Mouse (Mus musculus) forebrain, postnatal 0 days (tissue): ENCODE measurements around the gene Dgcr6. TPM values are rescaled to one million over a fixed set of nuclear protein-coding genes. Genes with fewer than 3 reads are reported as not detected.

Source experiments
- ATAC-seq: fragments of 200-750 bp; cut with Nextera tagmentation; 2 replicates; pipeline ENCODE4 v1.8.0; 2017; ENCODE audit warnings: mild to moderate bottlenecking, moderate library complexity
- DNase-seq: peaks from one replicate; pipeline ENCODE4 v3.0.0-alpha.2; 2015
- H3K27ac ChIP-seq: fragments of 300-500 bp; sonication (generic); 2 replicates; pipeline ENCODE4 v1.5.1; 2014; ENCODE audit warnings: low read depth, mild to moderate bottlenecking, antibody characterized with exemption, low read length, moderate library complexity, mixed read lengths
- H3K27me3 ChIP-seq: fragments of 300-500 bp; sonication (generic); 2 replicates; pipeline ENCODE4 v1.6.1; 2014; ENCODE audit warnings: mild to moderate bottlenecking, low read length, mixed read lengths; ENCODE audit not compliant: insufficient read depth
- H3K36me3 ChIP-seq: fragments of 300-500 bp; sonication (generic); 2 replicates; pipeline ENCODE4 v1.6.1; 2014; ENCODE audit warnings: mild to moderate bottlenecking, moderate library complexity; ENCODE audit not compliant: insufficient read depth
- H3K4me1 ChIP-seq: fragments of 300-500 bp; sonication (generic); 2 replicates; pipeline ENCODE4 v1.6.1; 2014; ENCODE audit warnings: antibody characterized with exemption; ENCODE audit not compliant: insufficient read depth
- H3K4me2 ChIP-seq: fragments of 300-500 bp; sonication (generic); 2 replicates; pipeline ENCODE4 v1.6.1; 2014; ENCODE audit warnings: low read depth, mild to moderate bottlenecking, moderate library complexity
- H3K4me3 ChIP-seq: fragments of 300-500 bp; sonication (generic); 2 replicates; pipeline ENCODE4 v1.5.1; 2014; ENCODE audit warnings: low read depth, low read length, mixed read lengths
- H3K9ac ChIP-seq: fragments of 300-500 bp; sonication (generic); 2 replicates; pipeline ENCODE4 v1.6.1; 2014; ENCODE audit warnings: mild to moderate bottlenecking
- H3K9me3 ChIP-seq: fragments of 300-500 bp; sonication (generic); 2 replicates; pipeline ENCODE4 v1.6.1; 2016; ENCODE audit warnings: low read length
- CTCF ChIP-seq: sonication (generic); IDR thresholded peaks from 2 replicates; pipeline ENCODE4 v1.5.1; 2016; ENCODE audit warnings: antibody characterized with exemption, control low read depth, low read depth
- WGBS: fragments of 180-500 bp; shearing (Covaris S2); extraction: QIAGEN DNeasy Blood & Tissue Kit; methylation state at CpG from one replicate; pipeline ENCODE4 v1.1.7; 2014; 5-methylcytosine and 5-hydroxymethylcytosine counted together
- polyA plus RNA-seq: library from polyadenylated mRNA; unstranded; fragments of >200 nt; fragmentation: Nextera tagmentation; extraction: Ambion mirVana; gene quantifications from 2 replicates; pipeline ENCODE4 v1.2.1, GENCODE M21; 2015
- total RNA-seq: library from RNA; depleted of rRNA; stranded (reverse); fragments of >200 nt; gene quantifications from 2 replicates; pipeline ENCODE4 v1.2.3, GENCODE M21; 2014

The Dgcr6 gene
- total and polyA plus RNA-seq, 2 experiments from 2014 or later: 64.2 to 171 TPM

DNA sequence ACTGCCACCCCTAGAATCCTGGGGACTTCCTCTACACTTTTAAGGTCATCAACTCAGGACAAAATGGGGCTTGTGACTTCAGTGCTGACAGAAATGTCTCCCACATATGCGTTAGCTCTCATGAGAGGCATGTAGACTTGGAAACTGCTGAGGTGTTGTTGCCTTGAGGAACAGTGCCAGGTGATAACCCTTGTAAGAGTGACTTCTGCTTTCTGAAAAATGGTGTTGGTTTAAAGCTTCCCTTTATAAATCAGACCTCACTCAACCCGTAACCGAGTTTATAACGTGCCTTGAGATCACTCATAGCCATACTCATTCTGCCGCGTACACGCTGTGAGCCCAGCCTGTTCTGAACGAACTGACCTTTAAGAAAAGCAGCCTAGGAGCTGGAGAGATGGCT, 4.6 kb upstream of the Dgcr6 start:
- 74% methylated on average over 8 of the region's 8 CpGs for WGBS
- H3K4me1 ChIP-seq: no peaks in the 10 kb centered on the region
- no peak for ATAC-seq

DNA sequence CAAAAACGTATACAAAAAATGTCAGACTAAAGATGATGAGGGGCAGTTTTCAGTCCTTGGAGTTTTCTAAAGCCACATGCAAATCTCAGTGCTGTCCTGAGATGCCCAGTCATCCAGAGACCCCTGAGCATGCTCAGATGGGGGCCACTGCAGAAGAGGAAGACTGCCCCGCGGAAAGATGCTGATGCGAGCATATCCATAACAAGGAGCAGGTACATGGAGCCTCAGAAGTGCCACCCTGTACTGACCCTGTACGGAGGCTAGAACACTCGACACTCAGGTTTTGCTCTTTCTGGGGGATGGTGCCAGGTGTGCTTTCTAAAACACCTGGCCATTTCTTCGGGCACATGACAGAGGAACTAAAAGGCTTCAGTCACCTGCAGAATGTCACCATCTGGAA, 338 bp upstream of the Dgcr6 start:
- H3K27ac ChIP-seq: no peak overlapping the region
- H3K4me1 ChIP-seq: no peaks in the 10 kb centered on the region
- no peak overlapping the region for H3K4me2 ChIP-seq
- no peaks in the 10 kb centered on the region for H3K36me3 ChIP-seq
- TF ChIP-seq CTCF: no peak
- 0 out of 2 replicates have a peak overlapping the region, but pooled peaks have one; percentile 25 for H3K9ac ChIP-seq
- DNase-seq (no peak), ATAC-seq (no peak)
- H3K4me3 ChIP-seq: no peak overlapping the region
- no peaks in the 10 kb centered on the region for H3K9me3 ChIP-seq
- WGBS: 58% methylated on average over 7 of the region's 7 CpGs
- no peaks in the 10 kb centered on the region for H3K27me3 ChIP-seq

More for the DNA sequence above, 4.6 kb upstream of the Dgcr6 start:
- Histone ChIP-seq H3K4me2 (no peak overlapping the region), H3K9me3 (no peaks in the 10 kb centered on the region), H3K9ac (no peak overlapping the region), H3K27ac (no peak overlapping the region), H3K36me3 (no peaks in the 10 kb centered on the region), H3K27me3 (no peaks in the 10 kb centered on the region), H3K4me3 (no peak overlapping the region)
- no peak for TF ChIP-seq CTCF
- no peak for DNase-seq

DNA sequence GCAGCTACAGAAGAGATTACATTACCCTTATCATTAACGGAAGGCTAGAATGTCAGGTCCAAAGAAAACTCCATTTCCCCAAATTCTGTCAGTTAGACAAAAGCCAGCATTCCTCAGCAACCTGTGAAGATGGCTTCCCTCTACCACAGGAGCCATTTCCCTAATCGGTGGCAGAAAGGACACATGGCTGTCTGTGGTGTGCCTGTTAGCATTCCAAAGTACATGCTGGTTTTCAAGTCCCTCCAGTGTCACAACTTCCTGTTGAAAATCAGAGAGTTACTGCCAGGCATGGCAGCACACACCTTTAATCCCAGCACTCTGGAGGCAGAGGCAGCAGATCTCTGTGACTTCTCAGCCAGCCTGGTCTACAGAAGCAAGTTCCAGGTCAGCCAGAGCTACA, 3.6 kb downstream of the Dgcr6 start:
- no peak for ATAC-seq
- WGBS: 73% methylated on average over 2 of the region's 2 CpGs
- H3K9ac ChIP-seq: no peak overlapping the region
- H3K9me3 ChIP-seq: no peaks in the 10 kb centered on the region
- H3K27ac ChIP-seq: no peak overlapping the region
- no peak overlapping the region for H3K4me2 ChIP-seq
- TF ChIP-seq CTCF: no peak
- H3K36me3 ChIP-seq: no peaks in the 10 kb centered on the region
- no peak for DNase-seq
- H3K4me1 ChIP-seq: no peaks in the 10 kb centered on the region
- no peak overlapping the region for H3K4me3 ChIP-seq
- H3K27me3 ChIP-seq: no peaks in the 10 kb centered on the region

DNA sequence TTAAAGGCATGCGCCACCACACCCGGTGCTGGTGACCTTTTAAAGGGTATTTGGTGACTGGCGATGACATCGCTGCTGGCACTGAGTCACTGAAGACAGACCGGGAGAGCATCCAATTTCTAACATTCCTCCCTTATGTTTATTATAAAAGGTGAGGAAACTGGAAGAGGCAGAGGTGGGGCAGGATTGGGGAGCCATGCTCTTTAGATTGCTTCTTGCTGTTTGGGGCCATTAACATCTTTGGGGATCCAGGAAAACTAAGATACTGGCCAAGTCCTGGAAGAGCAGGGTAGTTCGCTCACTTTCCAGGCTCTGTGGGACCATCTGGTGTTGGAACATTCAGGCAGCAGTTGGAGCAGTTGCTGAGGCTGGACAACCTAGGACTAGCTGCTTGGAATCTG, 5.7 kb downstream of the Dgcr6 start:
- Histone ChIP-seq H3K4me3 (no peak overlapping the region), H3K4me2 (no peak overlapping the region), H3K36me3 (no peaks in the 10 kb centered on the region), H3K4me1 (no peaks in the 10 kb centered on the region), H3K9me3 (no peaks in the 10 kb centered on the region), H3K9ac (no peak overlapping the region), H3K27me3 (no peaks in the 10 kb centered on the region), H3K27ac (no peak overlapping the region)
- WGBS: 70% methylated on average over 6 of the region's 6 CpGs
- no peak for TF ChIP-seq CTCF
- DNase-seq: no peak
- no peak; the same call in 1 of the 2 replicates for ATAC-seq

DNA sequence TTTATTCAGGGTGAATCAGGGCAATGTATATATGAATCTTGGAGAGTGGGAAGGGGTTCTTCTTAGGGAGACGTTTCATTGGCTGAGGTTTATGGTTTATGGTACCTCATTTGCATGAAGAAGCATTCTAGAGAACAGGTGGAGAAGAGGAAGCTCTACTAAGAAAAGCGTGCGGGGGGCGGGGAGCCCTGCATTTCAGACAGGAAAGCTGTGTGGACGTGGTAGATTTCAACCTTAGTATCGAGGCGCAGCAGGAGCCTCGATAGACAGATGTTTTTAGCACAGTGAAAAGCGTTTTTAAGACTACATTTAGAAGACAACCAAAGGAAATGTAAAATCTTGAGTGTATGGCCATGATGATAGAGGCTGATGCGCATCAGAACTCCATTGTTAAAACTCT, 6.6 kb downstream of the Dgcr6 start:
- no peaks in the 10 kb centered on the region for H3K36me3 ChIP-seq
- WGBS: 84% methylated on average over 10 of the region's 10 CpGs

DNA sequence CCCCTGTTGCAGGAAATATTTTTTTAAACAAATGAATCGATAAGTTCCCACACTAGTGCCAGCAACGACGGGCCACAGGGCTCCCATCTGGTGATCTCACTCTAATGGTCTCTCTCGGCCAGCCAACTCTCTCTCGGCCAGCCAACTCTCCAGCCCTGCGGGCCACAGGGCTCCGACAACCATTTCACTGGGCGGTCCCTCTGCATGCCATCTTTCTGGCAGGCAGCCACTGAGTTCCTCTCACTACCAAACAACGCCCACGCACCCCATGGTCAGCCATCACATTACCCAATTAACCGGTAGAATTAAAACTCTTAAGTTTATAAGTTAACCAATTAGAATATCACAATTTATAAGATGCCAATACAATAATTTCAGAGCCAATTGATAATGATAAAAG, 8.5 kb downstream of the Dgcr6 start:
- Histone ChIP-seq H3K27ac (no peak overlapping the region), H3K4me1 (no peaks in the 10 kb centered on the region), H3K4me3 (no peak overlapping the region), H3K27me3 (no peaks in the 10 kb centered on the region), H3K36me3 (no peaks in the 10 kb centered on the region), H3K4me2 (no peak overlapping the region), H3K9me3 (no peaks in the 10 kb centered on the region), H3K9ac (no peak overlapping the region)
- no peak for TF ChIP-seq CTCF
- WGBS: 74% methylated on average over 11 of the region's 11 CpGs
- no peak for ATAC-seq
- no peak for DNase-seq

More for the DNA sequence above, 6.6 kb downstream of the Dgcr6 start:
- Histone ChIP-seq H3K27me3 (no peaks in the 10 kb centered on the region), H3K27ac (no peak overlapping the region), H3K9ac (no peak overlapping the region), H3K9me3 (no peaks in the 10 kb centered on the region), H3K4me3 (no peak overlapping the region), H3K4me1 (no peaks in the 10 kb centered on the region), H3K4me2 (no peak overlapping the region)
- TF ChIP-seq CTCF: no peak
- DNase-seq: no peak
- ATAC-seq: no peak

DNA sequence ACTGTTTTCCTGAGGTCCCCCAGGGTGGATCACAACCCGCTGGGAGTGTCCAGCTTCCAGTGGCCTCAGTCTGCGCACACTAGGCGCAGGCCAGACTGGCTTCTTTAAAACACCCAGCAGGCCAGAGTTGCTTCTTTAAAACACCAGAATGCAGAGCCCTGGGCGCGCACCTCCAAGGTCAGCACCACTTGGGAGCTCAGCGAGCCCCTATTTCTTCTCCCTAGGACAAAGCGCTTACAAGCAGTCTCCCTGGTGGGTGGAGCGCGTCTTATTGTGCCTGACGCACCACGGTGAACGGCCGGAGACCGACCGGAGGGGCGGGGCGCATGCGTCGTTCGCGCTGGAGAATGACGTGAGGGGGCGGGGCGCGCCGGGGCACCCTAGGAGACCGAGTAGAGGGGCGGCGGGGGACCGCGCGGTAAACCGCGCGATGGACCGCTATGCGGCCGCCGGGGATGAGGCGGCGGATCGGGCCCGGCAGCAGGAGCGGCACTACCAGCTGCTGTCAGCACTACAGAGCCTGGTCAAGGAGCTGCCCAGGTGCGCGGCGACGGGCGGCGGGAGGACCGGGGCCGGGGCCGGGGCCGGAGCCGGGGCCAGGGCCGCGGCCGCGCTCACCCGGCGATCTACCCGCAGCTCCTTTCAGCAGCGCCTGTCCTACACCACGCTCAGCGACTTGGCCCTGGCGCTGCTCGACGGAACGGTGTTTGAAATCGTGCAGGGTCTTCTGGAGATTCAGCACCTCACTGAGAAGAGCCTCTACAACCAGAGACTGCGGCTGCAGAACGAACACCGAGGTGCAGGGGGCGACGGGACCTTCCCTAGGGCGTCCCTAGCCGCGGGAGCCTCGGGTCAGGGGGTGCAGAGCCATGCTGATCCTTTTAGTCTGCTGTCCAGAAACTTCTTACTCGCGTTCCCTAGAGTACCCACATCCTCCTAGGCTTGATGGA, 13.7 kb downstream of the Dgcr6 start:
- peak; percentile 99 for ATAC-seq
- DNase-seq: peak; percentile 97
- Histone ChIP-seq H3K36me3 (peaks cover 15% of the 10 kb centered on the region), H3K27me3 (no peaks in the 10 kb centered on the region), H3K27ac (peak overlapping the region; percentile 89), H3K9me3 (no peaks in the 10 kb centered on the region), H3K4me2 (peak overlapping the region; percentile 59), H3K4me3 (peak overlapping the region; percentile 94), H3K4me1 (peaks cover 9% of the 10 kb centered on the region), H3K9ac (peak overlapping the region; percentile 93)
- WGBS: under 1% methylated on average over 76 of the region's 81 CpGs
- TF ChIP-seq CTCF: no peak; the same call in none of the 2 replicates
